In genomic region chr8:84346421-84346820, GRCm38 (mm10) we compare ENCODE assay signal across 21 mouse cellular contexts. TPM values are rescaled to one million over a fixed set of nuclear protein-coding genes. Genes with fewer than 3 reads are reported as not detected.
A peak's percentile ranks its signal among the peaks of the same experiment; 100 is the strongest.
DNase-seq lines count a peak whose midpoint lies in the region.
"Had no signal": no experiment of that assay in that cellular context is flagged by ENCODE, and none has a peak within 500 bp of the region (broad histone marks: within the 10 kb centered on the region; RNA-seq: fewer than 3 reads in every experiment).

No protein-coding gene starts in this region.

- peak; percentile 34 to 51 for DNase-seq in cerebellum, postnatal 25 days
- DNase-seq in cerebellum, adult 9-10 months: no peak
- DNase-seq in kidney, adult 9 months: peak; percentile 25
- DNase-seq in kidney, postnatal 4 days: no peak
- peak; percentile 28 for DNase-seq in MN1 (ENCODE audit: low spot score)
- peak; percentile 24 for DNase-seq in gonadal fat pad, adult 2 months (ENCODE audit: low read depth)
- no peak for DNase-seq in thymus, postnatal 0 days (ENCODE audit: low spot score)
- DNase-seq in ovary, postnatal 36 days (ENCODE audit: low spot score): no peak
- DNase-seq: adrenal gland, adult 2 months; adrenal gland, postnatal 36 days; cerebellum, adult 2 months; cerebellum, postnatal 36 days; gastrocnemius, postnatal 25 days; heart, adult 18-20 months; heart, postnatal 36 days; layer of hippocampus, adult 9-11 months; liver, postnatal 0 days; lung, postnatal 36 days; right cerebral cortex, adult 18-20 months; spleen, adult 18-20 months; thymus, postnatal 14 days had no signal

RNA-seq across cellular contexts. Expression of gene Cacna1a, which starts 41.8 kb away (rescaled TPM):
- polyA plus RNA-seq in gonadal fat pad, adult 2 months (2012; rRNA removed): 9.4 and 10.4 TPM in 2 replicates
- polyA plus RNA-seq in thymus, postnatal 0 days (2015; fragmentation: Nextera tagmentation; extraction: Ambion mirVana): 1.6 and 2.3 TPM in 2 replicates

Comparison
In these comparisons a context has a peak if more than half of its experiments do, and no peak if none do; other contexts are left out.
1. DNase-seq: peak in cerebellum, postnatal 25 days (2 of 2), kidney, adult 9 months (single experiment), MN1 (single experiment) and gonadal fat pad, adult 2 months (single experiment); none in cerebellum, adult 9-10 months (single experiment), kidney, postnatal 4 days (0 of 2), thymus, postnatal 0 days (single experiment) and ovary, postnatal 36 days (single experiment).